Mouse (Mus musculus) stomach, postnatal 0 days (tissue): Measurements from ENCODE around the gene Hspbp1.
A peak's percentile ranks its signal among the peaks of the same experiment; 100 is the strongest.

Experiments used
- CTCF ChIP-seq: IDR thresholded peaks from 2 replicates; pipeline ENCODE4 v1.5.1; 2016; ENCODE audit warnings: antibody characterized with exemption, low read depth, mild to moderate bottlenecking, moderate library complexity
- EP300 ChIP-seq: optimal IDR thresholded peaks from 2 replicates; pipeline ENCODE3; 2016; ENCODE audit warnings: antibody characterized with exemption

GRCm38 (mm10) chr7:4623544-4624189 is 61.2 kb downstream of the Hspbp1 start:
- TF ChIP-seq CTCF (peak; percentile 71), EP300 (no peak)
